22 mouse cellular contexts compared by ENCODE assay signal in the genomic region with DNA sequence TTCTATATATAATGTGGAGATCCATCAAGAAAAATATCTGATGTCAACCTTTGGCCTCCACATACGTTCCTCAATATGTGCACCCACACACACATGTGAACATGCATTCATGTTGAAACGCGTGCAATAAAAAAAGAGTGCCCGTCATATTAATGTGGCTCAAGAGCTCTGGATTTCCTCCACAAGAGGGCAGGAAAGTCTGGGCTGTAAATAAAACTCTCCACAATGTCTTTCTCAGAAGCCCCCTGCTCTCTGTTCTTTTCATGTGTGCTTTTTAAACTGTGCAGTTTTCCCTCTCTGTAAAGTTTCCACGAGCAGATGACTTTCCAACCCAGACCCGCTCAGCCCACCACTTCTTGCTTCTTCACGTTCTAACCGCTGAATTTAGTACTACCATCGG.
DNase-seq lines count a peak whose midpoint lies in the region; ATAC-seq and TF ChIP-seq lines count a peak whose summit lies in the region.
"Had no signal": no experiment of that assay in that cellular context is flagged by ENCODE, and none has a peak within 500 bp of the region (broad histone marks: within the 10 kb centered on the region; RNA-seq: fewer than 3 reads in every experiment).

No protein-coding gene starts in this region.

- no peaks in the 10 kb centered on the region for H3K9me3 ChIP-seq in hindbrain, postnatal 0 days (ENCODE audit: low read length)
- H3K9me3 ChIP-seq in hindbrain, embryonic 13.5 days, result no peaks in the 10 kb centered on the region
- no peaks in the 10 kb centered on the region for H3K9me3 ChIP-seq in midbrain, embryonic 14.5 days (ENCODE audit: control insufficient read depth, low read length)
- no peaks in the 10 kb centered on the region for H3K9me3 ChIP-seq in midbrain, embryonic 15.5 days
- no peaks in the 10 kb centered on the region for H3K9me3 ChIP-seq in stomach, postnatal 0 days (ENCODE audit: control insufficient read depth, low read length)
- H3K9me3 ChIP-seq: forebrain, embryonic 15.5 days; liver, embryonic 12.5 days; lung, embryonic 15.5 days had no signal

- no peak overlapping the region for H3K27ac ChIP-seq in hindbrain, postnatal 0 days
- H3K27ac ChIP-seq in hindbrain, embryonic 13.5 days, result no peak overlapping the region
- H3K27ac ChIP-seq in midbrain, embryonic 14.5 days (replicated peaks; ENCODE audit: low read depth, low read length), result peak overlapping the region; percentile 57; the same call in 1 of the 2 replicates
- H3K27ac ChIP-seq in midbrain, embryonic 15.5 days, result no peak overlapping the region
- no peak overlapping the region for H3K27ac ChIP-seq in stomach, postnatal 0 days (replicated peaks)
- H3K27ac ChIP-seq: forebrain, embryonic 15.5 days; liver, embryonic 12.5 days; lung, embryonic 15.5 days had no signal

- peak overlapping the region; percentile 48; the same call in 1 of the 2 replicates for H3K4me2 ChIP-seq in hindbrain, postnatal 0 days (ENCODE audit: low read depth, low read length)
- no peak overlapping the region for H3K4me2 ChIP-seq in hindbrain, embryonic 13.5 days
- no peak overlapping the region for H3K4me2 ChIP-seq in midbrain, embryonic 14.5 days (ENCODE audit: low read length)
- no peak overlapping the region for H3K4me2 ChIP-seq in midbrain, embryonic 15.5 days
- H3K4me2 ChIP-seq in stomach, postnatal 0 days (replicated peaks; ENCODE audit: low read depth), result no peak overlapping the region
- H3K4me2 ChIP-seq: forebrain, embryonic 15.5 days; heart, embryonic 11.5 days; liver, embryonic 12.5 days; lung, embryonic 15.5 days; midbrain, embryonic 11.5 days had no signal

- no peak overlapping the region for H3K4me3 ChIP-seq in hindbrain, postnatal 0 days (ENCODE audit: low read length)
- H3K4me3 ChIP-seq in hindbrain, embryonic 13.5 days, result no peak overlapping the region
- H3K4me3 ChIP-seq in midbrain, embryonic 14.5 days (replicated peaks; ENCODE audit: low read depth, low read length), result no peak overlapping the region
- H3K4me3 ChIP-seq in midbrain, embryonic 15.5 days, result no peak overlapping the region
- H3K4me3 ChIP-seq in stomach, postnatal 0 days (ENCODE audit: low read depth, low read length), result no peak overlapping the region
- H3K4me3 ChIP-seq: forebrain, embryonic 15.5 days; liver, embryonic 12.5 days; lung, embryonic 15.5 days; myocyte had no signal

- H3K4me1 ChIP-seq in hindbrain, postnatal 0 days (ENCODE audit: insufficient read depth, low read length), result no peaks in the 10 kb centered on the region
- H3K4me1 ChIP-seq in hindbrain, embryonic 13.5 days (replicated peaks), result peaks cover 10% of the 10 kb centered on the region
- H3K4me1 ChIP-seq in midbrain, embryonic 14.5 days (ENCODE audit: control insufficient read depth, insufficient read depth, low read length), result peaks cover 6% of the 10 kb centered on the region; the same call in 1 of the 2 replicates
- H3K4me1 ChIP-seq in midbrain, embryonic 15.5 days, result 0 out of 2 replicates have a peak, but pooled peaks cover 5% of the 10 kb centered on the region
- no peaks in the 10 kb centered on the region for H3K4me1 ChIP-seq in stomach, postnatal 0 days (replicated peaks; ENCODE audit: control insufficient read depth, insufficient read depth)
- H3K4me1 ChIP-seq: forebrain, embryonic 15.5 days; liver, embryonic 12.5 days; lung, embryonic 15.5 days had no signal

- no peak for ATAC-seq in hindbrain, postnatal 0 days
- ATAC-seq in hindbrain, embryonic 13.5 days (ENCODE audit: low FRiP score), result no peak
- no peak for ATAC-seq in midbrain, embryonic 14.5 days (ENCODE audit: low FRiP score, low TSS enrichment)
- ATAC-seq in midbrain, embryonic 15.5 days (replicated peaks), result no peak
- no peak for ATAC-seq in stomach, postnatal 0 days (ENCODE audit: low FRiP score, low TSS enrichment)
- ATAC-seq: CD4-positive, CD25-positive, alpha-beta regulatory T cell, adult 4 months; forebrain, embryonic 15.5 days; hindbrain, embryonic 16.5 days; liver, embryonic 12.5 days; Patski had no signal

- 81% methylated on average over 9 of the region's 9 CpGs for WGBS in hindbrain, postnatal 0 days
- 87% methylated on average over 9 of the region's 9 CpGs for WGBS in hindbrain, embryonic 13.5 days
- WGBS in midbrain, embryonic 14.5 days, result 87% methylated on average over 9 of the region's 9 CpGs
- WGBS in midbrain, embryonic 15.5 days, result 88% methylated on average over 9 of the region's 9 CpGs
- WGBS in stomach, postnatal 0 days, result 80% methylated on average over 9 of the region's 9 CpGs

- no peaks in the 10 kb centered on the region for H3K27me3 ChIP-seq in hindbrain, postnatal 0 days (ENCODE audit: insufficient read depth, low read length)
- no peaks in the 10 kb centered on the region for H3K27me3 ChIP-seq in hindbrain, embryonic 13.5 days
- H3K27me3 ChIP-seq in midbrain, embryonic 14.5 days (ENCODE audit: control insufficient read depth, insufficient read depth, low read length), result no peaks in the 10 kb centered on the region
- H3K27me3 ChIP-seq in midbrain, embryonic 15.5 days (replicated peaks), result no peaks in the 10 kb centered on the region
- H3K27me3 ChIP-seq in stomach, postnatal 0 days (ENCODE audit: control insufficient read depth, insufficient read depth, low read length), result no peaks in the 10 kb centered on the region
- H3K27me3 ChIP-seq: forebrain, embryonic 15.5 days; liver, embryonic 12.5 days; lung, embryonic 15.5 days had no signal

- TF ChIP-seq EP300 in stomach, postnatal 0 days (optimal IDR thresholded peaks at IDR 0.05), result no peak

- no peak overlapping the region for H3K9ac ChIP-seq in hindbrain, postnatal 0 days (replicated peaks; ENCODE audit: low read length)
- H3K9ac ChIP-seq in hindbrain, embryonic 13.5 days, result no peak overlapping the region
- H3K9ac ChIP-seq in midbrain, embryonic 14.5 days (replicated peaks; ENCODE audit: low read length), result no peak overlapping the region
- H3K9ac ChIP-seq in midbrain, embryonic 15.5 days, result no peak overlapping the region
- H3K9ac ChIP-seq in stomach, postnatal 0 days (ENCODE audit: low read length), result no peak overlapping the region
- H3K9ac ChIP-seq: forebrain, embryonic 15.5 days; liver, embryonic 12.5 days; lung, embryonic 15.5 days had no signal

- TF ChIP-seq CTCF in hindbrain, postnatal 0 days (IDR thresholded peaks at IDR 0.05; ENCODE audit: low read depth), result peak; percentile 68
- TF ChIP-seq CTCF in stomach, postnatal 0 days (IDR thresholded peaks at IDR 0.05; ENCODE audit: low read depth), result peak; percentile 55

- H3K36me3 ChIP-seq in hindbrain, postnatal 0 days (ENCODE audit: insufficient read depth, low read length), result no peaks in the 10 kb centered on the region
- H3K36me3 ChIP-seq in hindbrain, embryonic 13.5 days, result no peaks in the 10 kb centered on the region
- H3K36me3 ChIP-seq in midbrain, embryonic 14.5 days (ENCODE audit: control insufficient read depth, insufficient read depth, low read length), result no peaks in the 10 kb centered on the region
- no peaks in the 10 kb centered on the region for H3K36me3 ChIP-seq in midbrain, embryonic 15.5 days (replicated peaks)
- no peaks in the 10 kb centered on the region for H3K36me3 ChIP-seq in stomach, postnatal 0 days (ENCODE audit: control insufficient read depth, insufficient read depth, low read length)
- H3K36me3 ChIP-seq: forebrain, embryonic 15.5 days; liver, embryonic 12.5 days; lung, embryonic 15.5 days had no signal

- peak; percentile 15 to 16 for DNase-seq in cerebellum, postnatal 14 days
- DNase-seq in cerebellum, adult 18-20 months, result no peak
- peak; percentile 72 for DNase-seq in hindbrain, postnatal 0 days (ENCODE audit: low spot score)
- peak; percentile 69 for DNase-seq in midbrain, embryonic 14.5 days
- DNase-seq in stomach, postnatal 0 days (ENCODE audit: low spot score), result no peak
- DNase-seq: adrenal gland, adult 8-10 months; embryo, embryonic 11 days; heart, postnatal 10 days; kidney, adult 18-20 months; kidney, postnatal 14 days; thymus, postnatal 14 days had no signal

Comparison
In these comparisons a context has a peak if more than half of its experiments do, and no peak if none do; other contexts are left out.
1. DNase-seq: peak in cerebellum, postnatal 14 days (2 of 2), hindbrain, postnatal 0 days (single experiment) and midbrain, embryonic 14.5 days (single experiment); none in cerebellum, adult 18-20 months (0 of 2) and stomach, postnatal 0 days (single experiment).